Mouse (Mus musculus) olfactory bulb, adult 2 months (tissue): ENCODE measurements around the gene Slc16a7.

Source experiments
- CTCF ChIP-seq: fragments of 200-500 bp; IDR thresholded peaks from 2 replicates; pipeline ENCODE4 v1.5.1; 2012; ENCODE audit warnings: low read depth, mild to moderate bottlenecking, low read length, moderate library complexity; ENCODE audit not compliant: insufficient read depth
- POLR2A ChIP-seq: fragments of 200-500 bp; IDR thresholded peaks from 2 replicates; pipeline ENCODE4 v1.6.1; 2012; ENCODE audit warnings: mild to moderate bottlenecking, low read depth, low read length, moderate library complexity; ENCODE audit not compliant: insufficient read depth

DNA sequence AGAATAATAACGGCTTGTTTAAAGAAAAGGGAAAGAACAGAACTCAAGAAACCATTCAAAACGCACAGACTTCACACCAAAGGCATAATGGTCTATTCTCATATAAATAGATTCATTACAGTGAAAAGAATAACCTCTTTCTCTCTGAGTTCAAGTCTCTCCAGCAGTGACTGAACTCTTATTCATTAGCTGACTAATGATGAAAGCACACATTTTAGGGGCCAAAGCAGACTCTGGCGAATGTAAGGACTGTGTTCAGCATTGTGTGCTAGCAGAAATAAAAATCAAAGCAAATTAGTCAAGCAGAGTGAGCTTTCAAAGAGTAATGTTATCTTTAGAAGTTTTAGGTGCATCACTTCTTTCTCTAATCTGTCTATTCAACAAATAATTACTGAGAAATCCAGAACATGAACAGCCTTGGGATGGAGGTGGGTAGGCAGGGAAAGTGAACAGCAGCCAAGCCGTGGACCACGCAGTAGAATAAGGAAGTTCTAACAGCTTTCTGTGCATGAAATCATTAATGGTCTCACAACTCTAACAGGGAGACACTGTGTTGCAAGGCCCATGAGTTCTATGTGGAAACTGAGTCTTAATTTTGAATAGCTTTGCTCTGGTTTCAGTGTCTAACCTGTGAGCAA, 214.1 kb downstream of the Slc16a7 start:
- TF ChIP-seq CTCF (no peak), POLR2A (no peak)
